Mouse (Mus musculus) kidney, embryonic 16.5 days (tissue): ENCODE data around the gene Alox12. TPM values are rescaled to one million over a fixed set of nuclear protein-coding genes. Genes with fewer than 3 reads are reported as not detected.

Experiments
- ATAC-seq: fragments of 200-750 bp; cut with Nextera tagmentation; 2 replicates; pipeline ENCODE4 v1.8.0; 2017; ENCODE audit warnings: moderate TSS enrichment; ENCODE audit not compliant: low FRiP score, low TSS enrichment
- H3K27ac ChIP-seq: fragments of 300-500 bp; sonication (generic); 2 replicates; pipeline ENCODE4 v1.5.1; 2014; ENCODE audit warnings: low read length
- H3K27me3 ChIP-seq: fragments of 300-500 bp; sonication (generic); 2 replicates; pipeline ENCODE4 v1.6.1; 2014; ENCODE audit warnings: low read length, control low read depth, mixed read lengths; ENCODE audit not compliant: insufficient read depth
- H3K36me3 ChIP-seq: fragments of 300-500 bp; sonication (generic); 2 replicates; pipeline ENCODE4 v1.6.1; 2014; ENCODE audit warnings: low read length, control low read depth, mixed read lengths; ENCODE audit not compliant: insufficient read depth
- H3K4me1 ChIP-seq: fragments of 300-500 bp; sonication (generic); 2 replicates; pipeline ENCODE4 v1.6.1; 2014; ENCODE audit warnings: low read length, control low read depth, mixed read lengths; ENCODE audit not compliant: insufficient read depth
- H3K4me2 ChIP-seq: fragments of 300-500 bp; sonication (generic); replicated peaks from 2 replicates; pipeline ENCODE4 v1.6.1; 2014; ENCODE audit warnings: low read depth, low read length
- H3K4me3 ChIP-seq: fragments of 300-500 bp; sonication (generic); 2 replicates; pipeline ENCODE4 v1.5.1; 2014; ENCODE audit warnings: mild to moderate bottlenecking, low read length
- H3K9ac ChIP-seq: fragments of 300-500 bp; sonication (generic); replicated peaks from 2 replicates; pipeline ENCODE4 v1.6.1; 2014; ENCODE audit warnings: low read length
- H3K9me3 ChIP-seq: fragments of 300-500 bp; sonication (generic); 2 replicates; pipeline ENCODE4 v1.6.1; 2016; ENCODE audit warnings: low read length, control low read depth
- WGBS: fragments of 180-500 bp; shearing (Covaris S2); extraction: QIAGEN DNeasy Blood & Tissue Kit; methylation state at CpG from one replicate; pipeline ENCODE4 v1.1.7; 2014; 5-methylcytosine and 5-hydroxymethylcytosine counted together
- polyA plus RNA-seq: library from polyadenylated mRNA; unstranded; fragments of >200 nt; fragmentation: Nextera tagmentation; extraction: Ambion mirVana; gene quantifications from 2 replicates; pipeline ENCODE4 v1.2.1, GENCODE M21; 2015

Gene Alox12
- polyA plus RNA-seq, 1 experiment from 2014 or later, result 6.9 TPM

GRCm38 (mm10) chr11:70208778-70209388, 46.3 kb downstream of the Alox12 start:
- Histone ChIP-seq H3K9me3 (no peaks in the 10 kb centered on the region), H3K4me2 (no peak overlapping the region), H3K27me3 (peaks cover 11% of the 10 kb centered on the region), H3K9ac (no peak overlapping the region), H3K4me1 (peaks cover 7% of the 10 kb centered on the region; the same call in 1 of the 2 replicates), H3K27ac (no peak overlapping the region), H3K4me3 (no peak overlapping the region), H3K36me3 (no peaks in the 10 kb centered on the region)
- no peak for ATAC-seq
- WGBS, result 67% methylated on average over 5 of the region's 5 CpGs

- Histone ChIP-seq H3K36me3 (no peaks in the 10 kb centered on the region), H3K4me2 (no peak overlapping the region), H3K27me3 (no peaks in the 10 kb centered on the region), H3K27ac (no peak overlapping the region), H3K9ac (no peak overlapping the region), H3K9me3 (no peaks in the 10 kb centered on the region), H3K4me1 (no peaks in the 10 kb centered on the region), H3K4me3 (no peak overlapping the region)
- 78% methylated on average over 7 of the region's 7 CpGs for WGBS
- no peak for ATAC-seq
These were observed 47.9 kb downstream of the Alox12 start for GRCm38 (mm10) chr11:70207283-70207682.

- H3K36me3 ChIP-seq, result no peaks in the 10 kb centered on the region
- H3K9ac ChIP-seq, result no peak overlapping the region
- H3K4me1 ChIP-seq, result no peaks in the 10 kb centered on the region
- no peak for ATAC-seq
- H3K9me3 ChIP-seq, result no peaks in the 10 kb centered on the region
- no peak overlapping the region for H3K4me2 ChIP-seq
- no peak overlapping the region for H3K4me3 ChIP-seq
- no peaks in the 10 kb centered on the region for H3K27me3 ChIP-seq
- no peak overlapping the region for H3K27ac ChIP-seq
- WGBS, result 77% methylated on average over 2 of the region's 2 CpGs
These were observed 48.4 kb downstream of the Alox12 start for GRCm38 (mm10) chr11:70206801-70207200.

GRCm38 (mm10) chr11:70201691-70202090, 53.5 kb downstream of the Alox12 start:
- no peak overlapping the region for H3K4me2 ChIP-seq
- no peak overlapping the region for H3K4me3 ChIP-seq
- WGBS, result 38% methylated on average over 5 of the region's 5 CpGs
- no peaks in the 10 kb centered on the region for H3K9me3 ChIP-seq
- H3K27ac ChIP-seq, result no peak overlapping the region
- ATAC-seq, result 0 out of 2 replicates have a peak, but pooled peaks have one; percentile 61
- H3K9ac ChIP-seq, result no peak overlapping the region
- H3K4me1 ChIP-seq, result peaks cover 14% of the 10 kb centered on the region
- peaks cover 3% of the 10 kb centered on the region; the same call in 1 of the 2 replicates for H3K27me3 ChIP-seq
- no peaks in the 10 kb centered on the region for H3K36me3 ChIP-seq

- Histone ChIP-seq H3K4me1 (peaks cover 14% of the 10 kb centered on the region), H3K36me3 (no peaks in the 10 kb centered on the region), H3K27ac (peak overlapping the region; percentile 77), H3K9me3 (peaks cover 2% of the 10 kb centered on the region; the same call in 1 of the 2 replicates), H3K4me2 (no peak overlapping the region), H3K27me3 (peaks cover 3% of the 10 kb centered on the region; the same call in 1 of the 2 replicates), H3K9ac (peak overlapping the region; percentile 12; the same call in 1 of the 2 replicates), H3K4me3 (no peak overlapping the region)
- WGBS, result 33% methylated on average over 5 of the region's 5 CpGs
- ATAC-seq, result peak; percentile 49; the same call in 1 of the 2 replicates
These were observed 55.0 kb downstream of the Alox12 start for GRCm38 (mm10) chr11:70200036-70200608.

GRCm38 (mm10) chr11:70199107-70199506, 56.0 kb downstream of the Alox12 start:
- 72% methylated on average over 8 of the region's 8 CpGs for WGBS
- Histone ChIP-seq H3K9me3 (peaks cover 3% of the 10 kb centered on the region; the same call in 1 of the 2 replicates), H3K9ac (no peak overlapping the region), H3K36me3 (no peaks in the 10 kb centered on the region), H3K4me3 (no peak overlapping the region), H3K4me2 (no peak overlapping the region), H3K27me3 (peaks cover 3% of the 10 kb centered on the region; the same call in 1 of the 2 replicates), H3K27ac (peak overlapping the region; percentile 77), H3K4me1 (peaks cover 14% of the 10 kb centered on the region)
- ATAC-seq, result no peak

- H3K27ac ChIP-seq, result no peak overlapping the region
- H3K27me3 ChIP-seq, result peaks cover 3% of the 10 kb centered on the region; the same call in 1 of the 2 replicates
- H3K36me3 ChIP-seq, result no peaks in the 10 kb centered on the region
- no peak for ATAC-seq
- WGBS, result 81% methylated on average over 3 of the region's 3 CpGs
- H3K4me1 ChIP-seq, result peaks cover 19% of the 10 kb centered on the region
- H3K9me3 ChIP-seq, result peaks cover 3% of the 10 kb centered on the region; the same call in 1 of the 2 replicates
- no peak overlapping the region for H3K4me2 ChIP-seq
- H3K9ac ChIP-seq, result no peak overlapping the region
- no peak overlapping the region for H3K4me3 ChIP-seq
These were observed 56.8 kb downstream of the Alox12 start for GRCm38 (mm10) chr11:70198332-70198731.

- ATAC-seq, result no peak
- peaks cover 3% of the 10 kb centered on the region; the same call in 1 of the 2 replicates for H3K9me3 ChIP-seq
- H3K9ac ChIP-seq, result no peak overlapping the region
- H3K36me3 ChIP-seq, result no peaks in the 10 kb centered on the region
- H3K27ac ChIP-seq, result no peak overlapping the region
- H3K4me2 ChIP-seq, result no peak overlapping the region
- H3K27me3 ChIP-seq, result no peaks in the 10 kb centered on the region
- 29% methylated on average over 11 of the region's 11 CpGs for WGBS
- H3K4me1 ChIP-seq, result 0 out of 2 replicates have a peak, but pooled peaks cover 7% of the 10 kb centered on the region
- no peak overlapping the region for H3K4me3 ChIP-seq
These were observed 61.5 kb downstream of the Alox12 start for GRCm38 (mm10) chr11:70193354-70194285.

GRCm38 (mm10) chr11:70192157-70192556, 63.0 kb downstream of the Alox12 start:
- ATAC-seq, result no peak
- no peak overlapping the region for H3K9ac ChIP-seq
- no peak overlapping the region for H3K4me2 ChIP-seq
- H3K4me3 ChIP-seq, result no peak overlapping the region
- 0 out of 2 replicates have a peak, but pooled peaks cover 7% of the 10 kb centered on the region for H3K4me1 ChIP-seq
- WGBS, result 82% methylated on average over 4 of the region's 4 CpGs
- H3K27me3 ChIP-seq, result no peaks in the 10 kb centered on the region
- no peak overlapping the region for H3K27ac ChIP-seq
- peaks cover 3% of the 10 kb centered on the region; the same call in 1 of the 2 replicates for H3K9me3 ChIP-seq
- H3K36me3 ChIP-seq, result no peaks in the 10 kb centered on the region
